Mouse (Mus musculus): Measurements from ENCODE around the gene Olfr1164.

Olfr1164 gene

DNA sequence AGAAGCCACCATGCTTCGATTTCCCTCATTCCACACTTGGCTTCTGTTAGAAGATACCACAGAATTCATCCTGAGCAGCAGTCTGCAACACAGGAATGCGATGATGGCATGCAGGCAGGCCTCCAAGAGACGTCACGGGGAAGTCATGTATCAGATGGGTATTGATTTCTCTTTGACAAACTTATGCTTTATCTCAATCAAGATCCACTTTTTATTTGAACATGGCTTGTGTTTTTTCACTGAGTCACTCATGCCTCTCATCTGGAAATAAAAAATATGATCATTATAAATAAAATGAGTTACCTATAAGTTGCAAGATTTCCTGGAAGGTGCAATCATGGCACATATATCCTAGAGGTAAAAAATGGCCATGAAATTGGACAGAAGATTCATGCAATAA, at the start of gene Olfr1164:
Gene Olfr1164 (minus strand): TSS at position 101 of the 400 bp plus-strand sequence.
- DNase-seq: no peak

DNA sequence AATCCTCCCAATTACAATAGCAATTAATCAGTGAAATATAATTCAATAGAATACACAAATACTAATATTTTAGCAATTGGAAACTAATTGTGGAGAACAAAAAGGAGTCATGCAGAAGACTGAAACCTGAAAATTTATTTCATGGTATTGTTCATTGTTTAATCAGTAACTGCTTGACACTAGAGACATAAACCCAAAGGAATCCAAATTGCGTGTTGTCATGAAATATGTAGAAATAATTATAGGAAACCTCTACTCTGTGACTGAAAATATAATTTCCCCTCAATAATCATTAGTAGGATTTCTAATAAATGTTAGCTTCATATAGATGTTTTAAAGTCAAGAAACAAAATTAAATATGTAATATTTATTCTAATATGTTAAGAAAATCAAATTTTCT, 34.4 kb upstream of the Olfr1164 start, which contains the start of gene Olfr1166:
Gene Olfr1166 (minus strand): TSS at position 101 of the 400 bp plus-strand sequence.
- no peak for DNase-seq

DNA sequence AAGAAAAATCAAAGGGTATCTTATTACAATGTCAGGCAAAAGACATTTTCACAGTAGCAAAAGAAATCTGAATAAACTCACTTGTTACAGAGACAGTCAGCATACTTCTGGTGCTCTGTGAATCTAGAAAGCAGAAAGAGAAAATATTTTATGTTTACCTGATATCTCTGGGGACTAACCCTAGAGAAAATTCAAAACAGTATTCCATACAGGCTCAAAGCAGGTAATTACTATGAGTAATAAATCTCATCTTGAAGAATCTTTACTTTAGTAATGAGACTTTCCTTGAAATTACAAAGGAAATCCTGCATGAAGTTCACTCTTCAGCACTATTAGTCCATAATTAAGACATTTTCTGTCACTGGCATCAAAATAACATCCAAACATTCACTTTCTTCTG, 22.0 kb downstream of the Olfr1164 start, which contains the start of gene Olfr1163:
Gene Olfr1163 (minus strand): TSS at position 101 of the 400 bp plus-strand sequence.
- DNase-seq: no peak

DNA sequence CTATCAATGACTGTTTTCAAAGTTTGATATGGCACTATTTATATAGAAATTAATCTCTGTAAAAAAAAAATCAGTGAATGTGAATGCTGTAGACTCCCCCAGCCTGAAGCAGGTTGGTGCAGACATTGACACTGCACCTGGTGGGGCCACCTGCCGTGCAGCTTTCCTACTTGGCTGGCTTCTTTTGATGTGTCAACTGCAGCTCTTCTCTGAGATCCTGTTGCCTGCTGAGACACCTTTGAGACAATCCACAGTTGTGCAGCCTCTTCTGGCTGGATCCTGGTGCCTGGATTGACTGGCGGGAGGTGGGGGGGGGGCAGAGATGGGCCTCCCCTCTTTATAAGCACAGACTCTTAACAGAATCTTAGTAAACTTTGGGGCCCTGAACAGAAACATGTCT, 30.2 kb downstream of the Olfr1164 start:
- DNase-seq: no peak

DNA sequence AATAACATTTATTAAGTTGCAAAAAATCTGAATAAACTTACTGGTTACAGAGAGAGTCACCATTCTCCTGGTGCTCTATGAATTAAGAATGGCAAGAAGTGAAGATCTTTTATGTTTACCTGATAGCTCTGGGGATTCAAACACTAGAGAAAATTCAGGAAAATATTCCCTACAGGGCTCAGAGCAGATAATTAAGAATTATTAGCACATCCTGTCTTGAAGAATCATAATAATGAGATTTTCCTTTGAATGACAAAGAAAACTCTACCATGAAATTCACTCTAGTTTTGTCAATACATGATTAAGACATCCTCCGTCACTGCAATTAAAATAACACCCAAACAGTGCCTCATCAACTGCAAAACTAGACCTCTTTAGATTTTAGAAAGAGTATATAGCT, 42.7 kb downstream of the Olfr1164 start, which contains the start of gene Olfr1162:
Gene Olfr1162 (minus strand): TSS at position 101 of the 400 bp plus-strand sequence.
- no peak for DNase-seq
